ENCODE assay signal across 8 mouse cellular contexts in the genomic region with DNA sequence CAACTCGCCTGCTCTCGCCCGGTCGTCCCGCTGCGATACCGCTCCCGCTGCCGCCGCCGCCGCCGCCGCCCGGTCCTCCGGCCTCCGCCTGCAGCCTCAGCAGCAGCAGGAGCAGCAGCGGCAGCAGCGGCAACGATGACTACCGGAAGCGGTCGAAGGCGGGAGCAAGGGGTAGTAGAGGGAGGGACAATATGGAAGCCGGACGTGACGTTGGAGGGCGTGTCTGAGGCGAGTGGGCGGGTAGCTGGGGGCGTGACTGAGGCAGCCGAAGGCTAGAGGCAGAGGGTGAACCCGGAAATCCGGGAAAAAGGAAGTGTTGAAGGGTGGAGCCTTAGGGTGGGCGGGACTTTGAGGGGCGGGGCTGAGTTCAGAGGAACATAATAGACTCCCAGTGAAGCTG. TPM values are rescaled to one million over a fixed set of nuclear protein-coding genes. Genes with fewer than 3 reads are reported as not detected.
DNase-seq lines count a peak whose midpoint lies in the region; ATAC-seq and TF ChIP-seq lines count a peak whose summit lies in the region.

A gene (minus strand): TSS at position 17 of the 400 bp plus-strand sequence.

- TF ChIP-seq POLR2A in kidney, adult 2 months (IDR thresholded peaks at IDR 0.05; ENCODE audit: low read depth, low read length) = peak; percentile 94
- TF ChIP-seq POLR2A in spleen, adult 2 months (IDR thresholded peaks at IDR 0.05; ENCODE audit: low read depth, low read length) = peak; percentile 96

- TF ChIP-seq CTCF in kidney, adult 2 months (conservative IDR thresholded peaks at IDR 0.05; ENCODE audit: insufficient read depth, insufficient read length, low read depth, low read length) = no peak
- TF ChIP-seq CTCF in spleen, adult 2 months (IDR thresholded peaks at IDR 0.05; ENCODE audit: extremely low read depth, insufficient read depth, insufficient read length, insufficient replicate concordance) = no peak

- WGBS in embryonic facial prominence, embryonic 13.5 days = under 1% methylated on average over 33 of the region's 36 CpGs
- under 1% methylated on average over 35 of the region's 36 CpGs for WGBS in kidney, adult 2 months
- 0% methylated on average over 34 of the region's 36 CpGs for WGBS in limb, embryonic 12.5 days
- WGBS in midbrain, embryonic 15.5 days = 0% methylated on average over 24 of the region's 36 CpGs
- under 1% methylated on average over 31 of the region's 36 CpGs for WGBS in spleen, adult 2 months

- DNase-seq in 3134 (ENCODE audit: extremely low read depth, insufficient read length, low spot score) = peak; percentile 97
- DNase-seq in adrenal gland, postnatal 36 days = peak; percentile 98 to 99
- DNase-seq in heart, adult 18-20 months = peak; percentile 99 to 100
- DNase-seq in kidney, adult 2 months = peak; percentile 99
- DNase-seq in spleen, adult 2 months (ENCODE audit: low read depth in 1 of 2, low spot score in 2 of 2) = peak; percentile 97 to 99

- H3K9ac ChIP-seq in embryonic facial prominence, embryonic 13.5 days = peak within 1 kb of the TSS; percentile 94
- peak within 1 kb of the TSS; percentile 93 for H3K9ac ChIP-seq in limb, embryonic 12.5 days (replicated peaks)
- H3K9ac ChIP-seq in midbrain, embryonic 15.5 days = peak within 1 kb of the TSS; percentile 75

- H3K4me1 ChIP-seq in embryonic facial prominence, embryonic 13.5 days = peaks cover 33% of the 10 kb centered on the region
- peaks cover 28% of the 10 kb centered on the region for H3K4me1 ChIP-seq in kidney, adult 2 months (ENCODE audit: control insufficient read depth, insufficient read depth, low read length)
- H3K4me1 ChIP-seq in limb, embryonic 12.5 days (replicated peaks) = peaks cover 26% of the 10 kb centered on the region
- H3K4me1 ChIP-seq in midbrain, embryonic 15.5 days = peaks cover 39% of the 10 kb centered on the region
- H3K4me1 ChIP-seq in spleen, adult 2 months (ENCODE audit: control insufficient read depth, insufficient read depth, insufficient read length) = peaks cover 13% of the 10 kb centered on the region; the same call in 1 of the 2 replicates

- H3K27me3 ChIP-seq in embryonic facial prominence, embryonic 13.5 days = no peaks in the 10 kb centered on the region
- no peaks in the 10 kb centered on the region for H3K27me3 ChIP-seq in kidney, adult 2 months (replicated peaks; ENCODE audit: control insufficient read depth, insufficient read depth, low read length)
- H3K27me3 ChIP-seq in limb, embryonic 12.5 days = no peaks in the 10 kb centered on the region
- H3K27me3 ChIP-seq in midbrain, embryonic 15.5 days (replicated peaks) = no peaks in the 10 kb centered on the region
- no peaks in the 10 kb centered on the region for H3K27me3 ChIP-seq in spleen, adult 2 months (ENCODE audit: control insufficient read depth, insufficient read depth, low read length)

- peak within 1 kb of the TSS; percentile 83 for H3K4me2 ChIP-seq in embryonic facial prominence, embryonic 13.5 days
- H3K4me2 ChIP-seq in limb, embryonic 12.5 days = peak within 1 kb of the TSS; percentile 83
- peak within 1 kb of the TSS; percentile 78 for H3K4me2 ChIP-seq in midbrain, embryonic 15.5 days

- ATAC-seq in embryonic facial prominence, embryonic 13.5 days (ENCODE audit: insufficient number of reproducible peaks, insufficient read depth, low FRiP score, low TSS enrichment, low read depth) = peak; percentile 96
- peak; percentile 94 for ATAC-seq in limb, embryonic 12.5 days (ENCODE audit: insufficient number of reproducible peaks, insufficient read depth, low FRiP score, low TSS enrichment, low read depth)
- peak; percentile 99 for ATAC-seq in midbrain, embryonic 15.5 days (replicated peaks)

- no peaks in the 10 kb centered on the region for H3K9me3 ChIP-seq in embryonic facial prominence, embryonic 13.5 days
- H3K9me3 ChIP-seq in limb, embryonic 12.5 days = no peaks in the 10 kb centered on the region
- no peaks in the 10 kb centered on the region for H3K9me3 ChIP-seq in midbrain, embryonic 15.5 days

- H3K4me3 ChIP-seq in embryonic facial prominence, embryonic 13.5 days = peak within 1 kb of the TSS; percentile 100
- H3K4me3 ChIP-seq in kidney, adult 2 months (ENCODE audit: insufficient read depth, low read depth, low read length) = peak within 1 kb of the TSS; percentile 97
- peak within 1 kb of the TSS; percentile 99 for H3K4me3 ChIP-seq in limb, embryonic 12.5 days (replicated peaks)
- H3K4me3 ChIP-seq in midbrain, embryonic 15.5 days = peak within 1 kb of the TSS; percentile 98
- H3K4me3 ChIP-seq in spleen, adult 2 months (ENCODE audit: extremely low read depth, insufficient read depth, insufficient read length) = peak within 1 kb of the TSS; percentile 99

- H3K27ac ChIP-seq in embryonic facial prominence, embryonic 13.5 days = peak within 1 kb of the TSS; percentile 72
- peak within 1 kb of the TSS; percentile 75 for H3K27ac ChIP-seq in kidney, adult 2 months (ENCODE audit: insufficient read depth, low read depth, low read length)
- peak within 1 kb of the TSS; percentile 80 for H3K27ac ChIP-seq in limb, embryonic 12.5 days
- H3K27ac ChIP-seq in midbrain, embryonic 15.5 days = peak within 1 kb of the TSS; percentile 78
- peak within 1 kb of the TSS; percentile 84 for H3K27ac ChIP-seq in spleen, adult 2 months (ENCODE audit: insufficient read depth, low read length)

- peaks cover 5% of the 10 kb centered on the region; the same call in 1 of the 2 replicates for H3K36me3 ChIP-seq in embryonic facial prominence, embryonic 13.5 days
- no peaks in the 10 kb centered on the region for H3K36me3 ChIP-seq in kidney, adult 2 months (ENCODE audit: control insufficient read depth, insufficient read depth, low read length)
- peaks cover 25% of the 10 kb centered on the region; the same call in 1 of the 2 replicates for H3K36me3 ChIP-seq in limb, embryonic 12.5 days
- no peaks in the 10 kb centered on the region for H3K36me3 ChIP-seq in midbrain, embryonic 15.5 days (replicated peaks)
- H3K36me3 ChIP-seq in spleen, adult 2 months (ENCODE audit: control insufficient read depth, insufficient read depth, low read length) = no peaks in the 10 kb centered on the region

RNA-seq across cellular contexts. Expression of the gene that starts here (rescaled TPM):
- total RNA-seq in adrenal gland, postnatal 36 days (2021) = 100 to 1,000 TPM; 100 to 110 TPM
- 63.3 and 67.6 TPM in 2 replicates for polyA plus RNA-seq in embryonic facial prominence, embryonic 13.5 days (2015; fragmentation: Nextera tagmentation; extraction: Ambion mirVana)
- total RNA-seq in heart, adult 18-20 months (2021) = 10 to 100 TPM; 63.9 to 82.2 TPM
- polyA plus RNA-seq in kidney, adult 2 months (2012; rRNA removed) = 127 and 128 TPM in 2 replicates
- 60.2 and 72.2 TPM in 2 replicates for polyA plus RNA-seq in limb, embryonic 12.5 days (2016; fragmentation: Nextera tagmentation; extraction: Ambion mirVana)
- polyA plus RNA-seq in midbrain, embryonic 15.5 days (2015; fragmentation: Nextera tagmentation; extraction: Ambion mirVana) = 65.8 and 71.3 TPM in 2 replicates
- 93.7 and 133 TPM in 2 replicates for polyA plus RNA-seq in spleen, adult 2 months (2012; rRNA removed)

Comparison
In these comparisons a context has a peak if more than half of its experiments do, and no peak if none do; other contexts are left out.
1. Peak in every context shown above with its lines: DNase-seq, ATAC-seq, H3K4me3 ChIP-seq and H3K27ac ChIP-seq.